Mouse (Mus musculus) thymus, postnatal 25 days (tissue): ENCODE measurements at regions not wholly inside any gene's neighbourhood (a gene's known extent, or its start where the extent isn't known, plus 50 kb on each side); places are given as distances from the start of the nearest gene placed in this dataset.
"Not testable (repeated sequence)": the region's sequence is repeated elsewhere in the genome, so short reads cannot be mapped to it uniquely, and the experiment has no call there.

Experiments
- DNase-seq: peaks from one replicate; pipeline ENCODE4 v3.0.0; 2022

GRCm38 (mm10) chr13:97383351-97383750, 142.4 kb downstream of the Enc1 start:
- DNase-seq, result no peak

- DNase-seq, result no peak
These were observed 139.5 kb downstream of the Enc1 start for GRCm38 (mm10) chr13:97380366-97380765.

GRCm38 (mm10) chr13:97376232-97376523, 135.3 kb downstream of the Enc1 start:
- DNase-seq, result no peak

GRCm38 (mm10) chr13:97375501-97376231, 134.8 kb downstream of the Enc1 start:
- no peak for DNase-seq

GRCm38 (mm10) chr13:97372348-97372747, 131.4 kb downstream of the Enc1 start:
- no peak for DNase-seq

GRCm38 (mm10) chr13:97371200-97371599, 130.3 kb downstream of the Enc1 start:
- DNase-seq, result no peak

- DNase-seq, result no peak
These were observed 125.8 kb downstream of the Enc1 start for GRCm38 (mm10) chr13:97366723-97367122.

GRCm38 (mm10) chr13:97365557-97366244, 124.8 kb downstream of the Enc1 start:
- DNase-seq, result no peak

- no peak for DNase-seq
These were observed 124.1 kb downstream of the Enc1 start for GRCm38 (mm10) chr13:97365004-97365403.

GRCm38 (mm10) chr13:97363765-97364164, 122.9 kb downstream of the Enc1 start:
- DNase-seq, result no peak

- no peak for DNase-seq
These were observed 122.3 kb downstream of the Enc1 start for GRCm38 (mm10) chr13:97363214-97363613.

GRCm38 (mm10) chr13:97360551-97360950, 119.6 kb downstream of the Enc1 start:
- no peak for DNase-seq

- no peak for DNase-seq
These were observed 117.9 kb downstream of the Enc1 start for GRCm38 (mm10) chr13:97358781-97359305.

GRCm38 (mm10) chr13:97358261-97358660, 117.4 kb downstream of the Enc1 start:
- DNase-seq, result no peak

GRCm38 (mm10) chr13:97356923-97357807, 116.3 kb downstream of the Enc1 start:
- no peak for DNase-seq

GRCm38 (mm10) chr13:97355411-97355810, 114.5 kb downstream of the Enc1 start:
- not testable (repeated sequence) for DNase-seq

- DNase-seq, result no peak
These were observed 106.8 kb downstream of the Enc1 start for GRCm38 (mm10) chr13:97347696-97348095.

- no peak for DNase-seq
These were observed 100.4 kb downstream of the Enc1 start for GRCm38 (mm10) chr13:97341218-97341889.

- DNase-seq, result no peak
These were observed 97.0 kb downstream of the Enc1 start for GRCm38 (mm10) chr13:97337954-97338353.

GRCm38 (mm10) chr13:97337296-97337731, 96.4 kb downstream of the Enc1 start:
- no peak for DNase-seq

- no peak for DNase-seq
These were observed 93.1 kb downstream of the Enc1 start for GRCm38 (mm10) chr13:97333801-97334534.

GRCm38 (mm10) chr13:97331072-97331471, 90.2 kb downstream of the Enc1 start:
- no peak for DNase-seq
